Mouse (Mus musculus) CH12.LX (cell line): ENCODE data around the gene Wfdc12.

Source experiments
- CTCF ChIP-seq, 2 experiments: IDR thresholded peaks in 1 of 2; conservative IDR thresholded peaks in 1 of 2; 2 replicates each; pipeline ENCODE4 v1.5.1; 2011 to 2012; ENCODE audit warnings: low read depth in 2 of 2, low read length in 2 of 2, improper control_type of control experiment in 1 of 2, inconsistent platforms in 1 of 2, mild to moderate bottlenecking in 1 of 2, moderate library complexity in 1 of 2
- E2F4 ChIP-seq: IDR thresholded peaks from 2 replicates; pipeline ENCODE4 v1.6.1; 2011; ENCODE audit warnings: low read depth, low read length, improper control_type of control experiment; ENCODE audit not compliant: insufficient replicate concordance
- GABPA ChIP-seq: IDR thresholded peaks from 2 replicates; pipeline ENCODE4 v1.6.1; 2012; ENCODE audit warnings: low read depth, low read length, improper control_type of control experiment, inconsistent platforms; ENCODE audit not compliant: insufficient replicate concordance
- KAT2A ChIP-seq: IDR thresholded peaks from 2 replicates; pipeline ENCODE4 v1.6.1; 2012; ENCODE audit warnings: low read length, improper control_type of control experiment, inconsistent platforms; ENCODE audit not compliant: insufficient replicate concordance
- NELFE ChIP-seq: IDR thresholded peaks from 2 replicates; pipeline ENCODE4 v1.6.1; 2011; ENCODE audit warnings: low read depth, low read length, improper control_type of control experiment
- POLR2A ChIP-seq: IDR thresholded peaks from 2 replicates; pipeline ENCODE4 v1.6.1; 2011; ENCODE audit warnings: low read depth, mild to moderate bottlenecking, improper control_type of control experiment, low read length
- USF1 ChIP-seq: IDR thresholded peaks from 2 replicates; pipeline ENCODE4 v1.6.1; 2014; ENCODE audit warnings: low read depth, mild to moderate bottlenecking, inconsistent platforms, low read length, improper control_type of control experiment

DNA sequence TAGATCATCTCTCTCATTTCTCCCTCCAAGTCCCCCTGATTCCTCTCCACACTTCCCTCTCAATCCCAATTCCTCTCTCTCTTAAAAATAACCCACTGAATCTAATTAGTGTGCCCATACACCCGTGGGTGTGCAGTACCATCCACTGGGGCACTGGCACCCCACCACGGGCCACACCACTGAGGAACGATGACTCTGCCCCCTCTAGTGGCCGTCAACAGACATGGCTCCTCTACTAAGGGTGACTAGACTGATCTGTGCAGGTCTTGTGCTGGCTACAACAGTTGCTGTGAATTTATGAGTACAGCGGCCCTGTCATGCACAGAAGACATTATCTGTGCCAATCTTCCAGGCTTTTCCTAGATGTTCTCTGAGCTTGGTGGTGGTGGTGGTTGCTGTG lies 1.7 kb downstream of the Wfdc12 start:
- no peak for TF ChIP-seq GABPA
- no peak for TF ChIP-seq E2F4
- TF ChIP-seq USF1 = no peak
- TF ChIP-seq KAT2A = no peak
- TF ChIP-seq CTCF (conservative IDR thresholded peaks at IDR 0.05 in 1 of 2, IDR thresholded peaks at IDR 0.05 in 1 of 2; ENCODE audit: low read depth in 2 of 2, low read length in 2 of 2) = peak; percentile 38 to 73; a peak in 3 of 4 replicates
- TF ChIP-seq POLR2A = no peak
- no peak for TF ChIP-seq NELFE
